19 mouse cellular contexts compared by ENCODE assay signal in the genomic region with DNA sequence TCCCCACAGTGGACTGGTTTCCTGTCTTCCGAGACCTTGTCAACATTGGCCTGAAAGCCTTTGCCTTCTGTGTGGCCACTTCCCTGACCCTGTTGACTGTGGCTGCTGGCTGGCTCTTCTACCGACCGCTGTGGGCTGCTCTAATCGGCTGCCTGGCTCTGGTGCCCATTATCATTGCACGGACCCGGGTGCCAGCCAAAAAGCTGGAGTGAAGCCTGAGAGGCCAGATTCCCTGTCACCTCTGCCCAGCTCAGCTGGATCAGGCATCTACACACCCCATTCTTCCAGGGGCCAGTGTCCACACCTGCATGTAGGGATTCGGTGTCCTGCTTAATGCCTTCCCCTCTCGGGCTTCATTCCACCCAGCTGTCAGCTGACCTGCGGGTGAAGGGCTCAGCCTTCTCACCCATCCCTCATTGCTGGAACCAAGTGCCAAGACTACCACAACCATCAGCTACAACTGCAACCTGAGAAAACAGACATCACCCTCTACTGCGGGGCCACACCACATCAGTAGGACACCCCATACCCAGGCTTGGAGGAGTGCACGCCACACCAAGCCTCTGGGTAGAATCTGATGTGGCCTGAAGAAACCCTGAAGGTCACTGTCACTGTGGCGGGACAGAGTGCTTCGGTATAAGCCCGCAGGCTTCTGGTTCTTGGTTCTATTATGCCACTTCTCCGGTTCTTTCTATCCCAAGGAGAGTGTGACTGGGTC.
"Had no signal": no experiment of that assay in that cellular context is flagged by ENCODE, and none has a peak within 500 bp of the region (broad histone marks: within the 10 kb centered on the region; RNA-seq: fewer than 3 reads in every experiment).

No protein-coding gene starts in this region.

- H3K27ac ChIP-seq: kidney, postnatal 0 days; limb, embryonic 13.5 days; liver, embryonic 12.5 days; macrophage; midbrain, embryonic 15.5 days; neural tube, embryonic 12.5 days had no signal

- DNase-seq: kidney, postnatal 36 days; layer of hippocampus, adult 9-11 months; layer of hippocampus, postnatal 36 days; left cerebral cortex, postnatal 4 days; lung, embryonic 14.5 days; lung, postnatal 14 days; retina, postnatal 1 day; right cerebral cortex, postnatal 4 days; spleen, adult 18-20 months; thymus, adult 2 months; thymus, postnatal 25 days had no signal

- H3K4me1 ChIP-seq: limb, embryonic 13.5 days; midbrain, embryonic 15.5 days; neural tube, embryonic 12.5 days had no signal

- H3K4me2 ChIP-seq: limb, embryonic 13.5 days; liver, embryonic 12.5 days; lung, embryonic 14.5 days; midbrain, embryonic 11.5 days; midbrain, embryonic 15.5 days; neural tube, embryonic 12.5 days had no signal

- H3K27me3 ChIP-seq: limb, embryonic 13.5 days; liver, embryonic 12.5 days; megakaryocyte, embryonic 14.5 days; midbrain, embryonic 15.5 days; neural tube, embryonic 12.5 days had no signal

- ATAC-seq: liver, embryonic 12.5 days; midbrain, embryonic 15.5 days had no signal

- H3K9ac ChIP-seq: limb, embryonic 13.5 days; liver, embryonic 12.5 days; lung, embryonic 14.5 days; midbrain, embryonic 15.5 days; neural tube, embryonic 12.5 days had no signal

- H3K9me3 ChIP-seq: limb, embryonic 13.5 days; liver, embryonic 12.5 days; megakaryocyte, embryonic 14.5 days; midbrain, embryonic 15.5 days; neural tube, embryonic 12.5 days had no signal

- H3K4me3 ChIP-seq: limb, embryonic 13.5 days; liver, embryonic 12.5 days; megakaryocyte, embryonic 14.5 days; midbrain, embryonic 15.5 days; neural tube, embryonic 12.5 days had no signal
